Mouse (Mus musculus): ENCODE results near the gene Adra1b. TPM values are rescaled to one million over a fixed set of nuclear protein-coding genes. Genes with fewer than 3 reads are reported as not detected.

Adra1b gene
- polyA plus RNA-seq, 1 experiment from 2014 or later = 0.40 TPM

- H3K4me2 ChIP-seq (ENCODE audit: low read depth, low read length, severe bottlenecking) = no peak overlapping the region
- no peaks in the 10 kb centered on the region for H3K36me3 ChIP-seq (ENCODE audit: control insufficient read depth, insufficient read depth, low read length)
- H3K27ac ChIP-seq (ENCODE audit: low read depth, low read length) = no peak overlapping the region
- H3K4me1 ChIP-seq (replicated peaks; ENCODE audit: control insufficient read depth, insufficient read depth, low read length) = no peaks in the 10 kb centered on the region
- H3K27me3 ChIP-seq (ENCODE audit: control insufficient read depth, insufficient read depth, low read length) = no peaks in the 10 kb centered on the region
- H3K9me3 ChIP-seq (ENCODE audit: control insufficient read depth, low read length) = no peaks in the 10 kb centered on the region
- ATAC-seq (replicated peaks; ENCODE audit: low FRiP score) (no peak), DNase-seq (ENCODE audit: low spot score) (no peak)
- no peak overlapping the region for H3K9ac ChIP-seq (ENCODE audit: low read length)
- no peak overlapping the region for H3K4me3 ChIP-seq (ENCODE audit: low read depth, low read length)
Measured at GRCm38 (mm10) chr11:43887597-43887996, 13.4 kb downstream of the Adra1b start.

- H3K36me3 ChIP-seq (ENCODE audit: control insufficient read depth, insufficient read depth, low read length) = no peaks in the 10 kb centered on the region
- no peaks in the 10 kb centered on the region for H3K27me3 ChIP-seq (ENCODE audit: control insufficient read depth, insufficient read depth, low read length)
- no peak overlapping the region for H3K27ac ChIP-seq (ENCODE audit: low read depth, low read length)
- no peaks in the 10 kb centered on the region for H3K4me1 ChIP-seq (replicated peaks; ENCODE audit: control insufficient read depth, insufficient read depth, low read length)
- H3K9ac ChIP-seq (ENCODE audit: low read length) = no peak overlapping the region
- H3K9me3 ChIP-seq (ENCODE audit: control insufficient read depth, low read length) = no peaks in the 10 kb centered on the region
- ATAC-seq (replicated peaks; ENCODE audit: low FRiP score) (no peak), DNase-seq (ENCODE audit: low spot score) (no peak)
- no peak overlapping the region for H3K4me2 ChIP-seq (ENCODE audit: low read depth, low read length, severe bottlenecking)
- H3K4me3 ChIP-seq (ENCODE audit: low read depth, low read length) = no peak overlapping the region
Measured at GRCm38 (mm10) chr11:43884521-43884920, 16.5 kb downstream of the Adra1b start.

- Histone ChIP-seq H3K9me3 (ENCODE audit: control insufficient read depth, low read length) (no peaks in the 10 kb centered on the region), H3K27ac (ENCODE audit: low read depth, low read length) (no peak overlapping the region), H3K27me3 (ENCODE audit: control insufficient read depth, insufficient read depth, low read length) (no peaks in the 10 kb centered on the region), H3K4me3 (ENCODE audit: low read depth, low read length) (no peak overlapping the region), H3K4me1 (replicated peaks; ENCODE audit: control insufficient read depth, insufficient read depth, low read length) (no peaks in the 10 kb centered on the region), H3K36me3 (ENCODE audit: control insufficient read depth, insufficient read depth, low read length) (no peaks in the 10 kb centered on the region), H3K9ac (ENCODE audit: low read length) (no peak overlapping the region), H3K4me2 (ENCODE audit: low read depth, low read length, severe bottlenecking) (no peak overlapping the region)
- DNase-seq (ENCODE audit: low spot score) (no peak), ATAC-seq (replicated peaks; ENCODE audit: low FRiP score) (no peak)
- 88% methylated on average over 5 of the region's 5 CpGs for WGBS
Measured at GRCm38 (mm10) chr11:43883641-43884181, 17.3 kb downstream of the Adra1b start.

GRCm38 (mm10) chr11:43877211-43877610 lies 23.8 kb downstream of the Adra1b start:
- Histone ChIP-seq H3K27ac (ENCODE audit: low read depth, low read length) (no peak overlapping the region), H3K4me1 (replicated peaks; ENCODE audit: control insufficient read depth, insufficient read depth, low read length) (no peaks in the 10 kb centered on the region), H3K27me3 (ENCODE audit: control insufficient read depth, insufficient read depth, low read length) (no peaks in the 10 kb centered on the region), H3K4me2 (ENCODE audit: low read depth, low read length, severe bottlenecking) (no peak overlapping the region), H3K4me3 (ENCODE audit: low read depth, low read length) (no peak overlapping the region), H3K9ac (ENCODE audit: low read length) (no peak overlapping the region), H3K36me3 (ENCODE audit: control insufficient read depth, insufficient read depth, low read length) (no peaks in the 10 kb centered on the region), H3K9me3 (ENCODE audit: control insufficient read depth, low read length) (no peaks in the 10 kb centered on the region)
- ATAC-seq (replicated peaks; ENCODE audit: low FRiP score) (no peak), DNase-seq (ENCODE audit: low spot score) (no peak)
- 85% methylated on average over 5 of the region's 5 CpGs for WGBS

GRCm38 (mm10) chr11:43867721-43868281 lies 33.2 kb downstream of the Adra1b start:
- WGBS = 75% methylated on average over 4 of the region's 4 CpGs
- no peaks in the 10 kb centered on the region for H3K4me1 ChIP-seq (replicated peaks; ENCODE audit: control insufficient read depth, insufficient read depth, low read length)
- ATAC-seq (replicated peaks; ENCODE audit: low FRiP score) (no peak), DNase-seq (ENCODE audit: low spot score) (no peak)
- H3K4me3 ChIP-seq (ENCODE audit: low read depth, low read length) = no peak overlapping the region
- H3K9me3 ChIP-seq (ENCODE audit: control insufficient read depth, low read length) = no peaks in the 10 kb centered on the region
- H3K9ac ChIP-seq (ENCODE audit: low read length) = no peak overlapping the region
- H3K27ac ChIP-seq (ENCODE audit: low read depth, low read length) = no peak overlapping the region
- H3K27me3 ChIP-seq (ENCODE audit: control insufficient read depth, insufficient read depth, low read length) = no peaks in the 10 kb centered on the region
- H3K4me2 ChIP-seq (ENCODE audit: low read depth, low read length, severe bottlenecking) = no peak overlapping the region
- H3K36me3 ChIP-seq (ENCODE audit: control insufficient read depth, insufficient read depth, low read length) = no peaks in the 10 kb centered on the region

GRCm38 (mm10) chr11:43865298-43866165 lies 35.5 kb downstream of the Adra1b start:
- Histone ChIP-seq H3K27me3 (ENCODE audit: control insufficient read depth, insufficient read depth, low read length) (no peaks in the 10 kb centered on the region), H3K9me3 (ENCODE audit: control insufficient read depth, low read length) (no peaks in the 10 kb centered on the region), H3K27ac (ENCODE audit: low read depth, low read length) (no peak overlapping the region), H3K4me1 (replicated peaks; ENCODE audit: control insufficient read depth, insufficient read depth, low read length) (no peaks in the 10 kb centered on the region), H3K4me3 (ENCODE audit: low read depth, low read length) (no peak overlapping the region), H3K4me2 (ENCODE audit: low read depth, low read length, severe bottlenecking) (no peak overlapping the region), H3K9ac (ENCODE audit: low read length) (no peak overlapping the region), H3K36me3 (ENCODE audit: control insufficient read depth, insufficient read depth, low read length) (no peaks in the 10 kb centered on the region)
- DNase-seq (ENCODE audit: low spot score) = no peak
- 81% methylated on average over 6 of the region's 6 CpGs for WGBS
- ATAC-seq (replicated peaks; ENCODE audit: low FRiP score) = no peak

- Histone ChIP-seq H3K36me3 (ENCODE audit: control insufficient read depth, insufficient read depth, low read length) (no peaks in the 10 kb centered on the region), H3K4me2 (ENCODE audit: low read depth, low read length, severe bottlenecking) (no peak overlapping the region), H3K27ac (ENCODE audit: low read depth, low read length) (no peak overlapping the region), H3K27me3 (ENCODE audit: control insufficient read depth, insufficient read depth, low read length) (no peaks in the 10 kb centered on the region), H3K4me3 (ENCODE audit: low read depth, low read length) (no peak overlapping the region), H3K9me3 (ENCODE audit: control insufficient read depth, low read length) (no peaks in the 10 kb centered on the region), H3K4me1 (replicated peaks; ENCODE audit: control insufficient read depth, insufficient read depth, low read length) (no peaks in the 10 kb centered on the region), H3K9ac (ENCODE audit: low read length) (no peak overlapping the region)
- 84% methylated on average over 6 of the region's 6 CpGs for WGBS
- no peak for ATAC-seq (replicated peaks; ENCODE audit: low FRiP score)
- DNase-seq (ENCODE audit: low spot score) = no peak
Measured at GRCm38 (mm10) chr11:43853046-43853445, 48.0 kb downstream of the Adra1b start.

- Histone ChIP-seq H3K4me2 (ENCODE audit: low read depth, low read length, severe bottlenecking) (no peak overlapping the region), H3K9me3 (ENCODE audit: control insufficient read depth, low read length) (no peaks in the 10 kb centered on the region), H3K36me3 (ENCODE audit: control insufficient read depth, insufficient read depth, low read length) (no peaks in the 10 kb centered on the region), H3K4me1 (replicated peaks; ENCODE audit: control insufficient read depth, insufficient read depth, low read length) (no peaks in the 10 kb centered on the region), H3K4me3 (ENCODE audit: low read depth, low read length) (no peak overlapping the region), H3K27ac (ENCODE audit: low read depth, low read length) (no peak overlapping the region), H3K9ac (ENCODE audit: low read length) (no peak overlapping the region), H3K27me3 (ENCODE audit: control insufficient read depth, insufficient read depth, low read length) (no peaks in the 10 kb centered on the region)
- 93% methylated on average over 4 of the region's 4 CpGs for WGBS
- ATAC-seq (replicated peaks; ENCODE audit: low FRiP score) (no peak), DNase-seq (ENCODE audit: low spot score) (no peak)
Measured at GRCm38 (mm10) chr11:43848056-43848455, 53.0 kb downstream of the Adra1b start.
